Mouse (Mus musculus) urinary bladder, adult 2 months (tissue): Measurements from ENCODE around the gene Slc25a47. TPM values are rescaled to one million over a fixed set of nuclear protein-coding genes. Genes with fewer than 3 reads are reported as not detected.

ENCODE experiments used
- DNase-seq: peaks from one replicate; pipeline ENCODE4 v3.0.0; 2022; ENCODE audit warnings: low spot score
- polyA plus RNA-seq: library from polyadenylated mRNA; depleted of rRNA; stranded (reverse); fragments of >200 nt; gene quantifications from 2 replicates; pipeline ENCODE4 v1.2.3, GENCODE M21; 2012; rRNA removed

Slc25a47 gene
- polyA plus RNA-seq, 1 experiment, result 8.4 TPM

DNA sequence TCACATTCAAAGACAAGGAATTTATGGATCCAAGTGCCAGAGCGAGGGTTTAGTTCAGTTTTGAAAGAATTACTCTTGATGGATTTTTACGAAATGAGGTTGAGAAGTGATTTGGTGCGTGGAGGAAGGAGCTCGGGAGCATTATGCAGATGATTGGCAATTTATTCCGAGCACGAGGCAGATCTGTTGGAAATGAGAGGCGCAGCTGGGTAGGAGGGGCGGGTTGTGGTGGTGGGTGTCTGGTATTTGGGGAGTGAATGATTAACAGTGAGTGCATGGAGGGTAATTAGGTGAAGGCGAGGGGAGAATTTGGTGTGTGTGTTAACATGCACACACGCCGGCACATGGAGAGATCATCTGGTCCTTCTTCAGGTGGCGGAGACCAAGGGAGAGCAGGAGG is 70.6 kb downstream of the Slc25a47 start:
- DNase-seq, result no peak

Other genes starting within 250 kb of the Slc25a47 start
- 55.0 and 72.3 TPM in 2 replicates for gene Degs2, start 133.7 kb upstream of the Slc25a47 start, polyA plus RNA-seq
- gene Yy1, start 43.1 kb upstream of the Slc25a47 start, polyA plus RNA-seq, result 25.2 and 33.8 TPM in 2 replicates
- gene Slc25a29, start 163 bp upstream of the Slc25a47 start, polyA plus RNA-seq, result 7.6 and 8.8 TPM in 2 replicates
- gene Wdr25, start 57.6 kb downstream of the Slc25a47 start, polyA plus RNA-seq, result 11.8 and 13.6 TPM in 2 replicates
- 61.9 and 62.0 TPM in 2 replicates for gene Wars, start 58.1 kb downstream of the Slc25a47 start, polyA plus RNA-seq
- 1.4 and 1.8 TPM in 2 replicates for gene Begain, start 232.2 kb downstream of the Slc25a47 start, polyA plus RNA-seq